Mouse (Mus musculus): Measurements from ENCODE around the gene Adam23.
"Not testable (repeated sequence)": the region's sequence is repeated elsewhere in the genome, so short reads cannot be mapped to it uniquely, and the experiment has no call there.

Gene Adam23

GRCm38 (mm10) chr1:63576803-63577202 is 131.1 kb downstream of the Adam23 start:
- DNase-seq (ENCODE audit: extremely low read depth, low read depth): no peak

- DNase-seq (ENCODE audit: extremely low read depth, low read depth): no peak
These were observed 133.5 kb downstream of the Adam23 start for GRCm38 (mm10) chr1:63579153-63579552.

- no peak for DNase-seq (ENCODE audit: extremely low read depth, low read depth)
These were observed 141.2 kb downstream of the Adam23 start for GRCm38 (mm10) chr1:63586869-63587268.

GRCm38 (mm10) chr1:63603870-63604500 is 158.3 kb downstream of the Adam23 start:
- DNase-seq (ENCODE audit: extremely low read depth, low read depth): no peak

- no peak for DNase-seq (ENCODE audit: extremely low read depth, low read depth)
These were observed 163.9 kb downstream of the Adam23 start for GRCm38 (mm10) chr1:63609613-63610012.

GRCm38 (mm10) chr1:63614594-63614993 is 168.9 kb downstream of the Adam23 start:
- DNase-seq (ENCODE audit: extremely low read depth, low read depth): peak; percentile 6

- DNase-seq (ENCODE audit: extremely low read depth, low read depth): no peak
These were observed 170.0 kb downstream of the Adam23 start, which contains the start of gene Gm39653 for GRCm38 (mm10) chr1:63615668-63616067. Gene Gm39653 (plus strand): TSS chr1:63615968.

- no peak for DNase-seq (ENCODE audit: extremely low read depth, low read depth)
These were observed 182.5 kb downstream of the Adam23 start for GRCm38 (mm10) chr1:63628211-63628610.

- not testable (repeated sequence) for DNase-seq (ENCODE audit: extremely low read depth, low read depth)
These were observed 184.7 kb downstream of the Adam23 start for GRCm38 (mm10) chr1:63630390-63630789.

GRCm38 (mm10) chr1:63639921-63640320 is 194.2 kb downstream of the Adam23 start:
- DNase-seq (ENCODE audit: extremely low read depth, low read depth): no peak
